Mouse (Mus musculus) midbrain, embryonic 14.5 days (tissue): ENCODE measurements at regions not wholly inside any gene's neighbourhood (a gene's known extent, or its start where the extent isn't known, plus 50 kb on each side); places are given as distances from the start of the nearest gene placed in this dataset.

Source experiments
- ATAC-seq: fragments of 200-750 bp; cut with Nextera tagmentation; 2 replicates; pipeline ENCODE4 v1.8.0; 2017; ENCODE audit warnings: moderate number of reproducible peaks, moderate library complexity; ENCODE audit not compliant: low FRiP score, low TSS enrichment
- DNase-seq: peaks from one replicate; pipeline ENCODE4 v3.0.0-alpha.2; 2015
- H3K27ac ChIP-seq: fragments of 300-500 bp; sonication (generic); replicated peaks from 2 replicates; pipeline ENCODE4 v1.5.1; 2014; ENCODE audit warnings: mild to moderate bottlenecking, low read depth, low read length, moderate library complexity
- H3K27me3 ChIP-seq: fragments of 300-500 bp; sonication (generic); 2 replicates; pipeline ENCODE4 v1.6.1; 2014; ENCODE audit warnings: low read length, control low read depth, mixed read lengths; ENCODE audit not compliant: control insufficient read depth, insufficient read depth
- H3K36me3 ChIP-seq: fragments of 300-500 bp; sonication (generic); 2 replicates; pipeline ENCODE4 v1.6.1; 2014; ENCODE audit warnings: low read length, control low read depth; ENCODE audit not compliant: control insufficient read depth, insufficient read depth
- H3K4me1 ChIP-seq: fragments of 300-500 bp; sonication (generic); 2 replicates; pipeline ENCODE4 v1.6.1; 2014; ENCODE audit warnings: mild to moderate bottlenecking, antibody characterized with exemption, low read length, control low read depth; ENCODE audit not compliant: control insufficient read depth, insufficient read depth
- H3K4me2 ChIP-seq: fragments of 300-500 bp; sonication (generic); 2 replicates; pipeline ENCODE4 v1.6.1; 2014; ENCODE audit warnings: mild to moderate bottlenecking, low read length, moderate library complexity
- H3K4me3 ChIP-seq: fragments of 300-500 bp; sonication (generic); replicated peaks from 2 replicates; pipeline ENCODE4 v1.5.1; 2014; ENCODE audit warnings: low read depth, low read length
- H3K9ac ChIP-seq: fragments of 300-500 bp; sonication (generic); replicated peaks from 2 replicates; pipeline ENCODE4 v1.6.1; 2014; ENCODE audit warnings: mild to moderate bottlenecking, low read length, moderate library complexity
- H3K9me3 ChIP-seq: fragments of 300-500 bp; sonication (generic); 2 replicates; pipeline ENCODE4 v1.6.1; 2016; ENCODE audit warnings: low read length, control low read depth, mixed read lengths; ENCODE audit not compliant: control insufficient read depth
- whole genome bisulfite sequencing: fragments of 180-500 bp; shearing (Covaris S2); extraction: QIAGEN DNeasy Blood & Tissue Kit; methylation state at CpG from one replicate; pipeline ENCODE4 v1.1.7; 2014; 5-methylcytosine and 5-hydroxymethylcytosine counted together

GRCm38 (mm10) chr8:28235562-28235961 lies 788.1 kb downstream of the Poteg start:
- Histone ChIP-seq H3K4me3 (no peak overlapping the region), H3K27ac (no peak overlapping the region), H3K9ac (no peak overlapping the region), H3K9me3 (no peaks in the 10 kb centered on the region), H3K27me3 (no peaks in the 10 kb centered on the region), H3K36me3 (no peaks in the 10 kb centered on the region), H3K4me2 (no peak overlapping the region), H3K4me1 (no peaks in the 10 kb centered on the region)
- WGBS, result 87% methylated on average over 5 of the region's 5 CpGs
- DNase-seq (no peak), ATAC-seq (no peak)

GRCm38 (mm10) chr8:28239411-28239810 lies 791.9 kb downstream of the Poteg start:
- H3K36me3 ChIP-seq, result no peaks in the 10 kb centered on the region
- WGBS, result 84% methylated on average over 7 of the region's 7 CpGs
- H3K27ac ChIP-seq, result no peak overlapping the region
- H3K4me3 ChIP-seq, result no peak overlapping the region
- H3K4me1 ChIP-seq, result no peaks in the 10 kb centered on the region
- no peak for ATAC-seq
- no peaks in the 10 kb centered on the region for H3K9me3 ChIP-seq
- H3K4me2 ChIP-seq, result no peak overlapping the region
- H3K27me3 ChIP-seq, result no peaks in the 10 kb centered on the region
- H3K9ac ChIP-seq, result no peak overlapping the region
- no peak for DNase-seq

- Histone ChIP-seq H3K4me3 (no peak overlapping the region), H3K27ac (no peak overlapping the region), H3K36me3 (no peaks in the 10 kb centered on the region), H3K9me3 (no peaks in the 10 kb centered on the region), H3K27me3 (no peaks in the 10 kb centered on the region), H3K4me2 (no peak overlapping the region), H3K9ac (no peak overlapping the region), H3K4me1 (0 out of 2 replicates have a peak, but pooled peaks cover 3% of the 10 kb centered on the region)
- WGBS, result 30% methylated on average over 9 of the region's 9 CpGs
- DNase-seq (peak; percentile 2), ATAC-seq (no peak)
These were observed 805.1 kb downstream of the Poteg start for GRCm38 (mm10) chr8:28252399-28253240.

- H3K4me2 ChIP-seq, result no peak overlapping the region
- H3K36me3 ChIP-seq, result no peaks in the 10 kb centered on the region
- H3K4me1 ChIP-seq, result no peaks in the 10 kb centered on the region
- no peak overlapping the region for H3K27ac ChIP-seq
- H3K27me3 ChIP-seq, result no peaks in the 10 kb centered on the region
- WGBS, result 85% methylated on average over 5 of the region's 5 CpGs
- H3K9me3 ChIP-seq, result no peaks in the 10 kb centered on the region
- H3K9ac ChIP-seq, result no peak overlapping the region
- no peak for ATAC-seq
- DNase-seq, result no peak
- no peak overlapping the region for H3K4me3 ChIP-seq
These were observed 819.8 kb downstream of the Poteg start for GRCm38 (mm10) chr8:28267277-28267676.

GRCm38 (mm10) chr8:28284257-28284656 lies 836.8 kb downstream of the Poteg start:
- WGBS, result 84% methylated on average over 2 of the region's 2 CpGs
- Histone ChIP-seq H3K4me3 (no peak overlapping the region), H3K9ac (no peak overlapping the region), H3K9me3 (no peaks in the 10 kb centered on the region), H3K4me1 (no peaks in the 10 kb centered on the region), H3K36me3 (no peaks in the 10 kb centered on the region), H3K4me2 (no peak overlapping the region), H3K27ac (no peak overlapping the region), H3K27me3 (no peaks in the 10 kb centered on the region)
- DNase-seq (no peak), ATAC-seq (no peak)

GRCm38 (mm10) chr8:28298896-28299793 lies 851.7 kb downstream of the Poteg start:
- Histone ChIP-seq H3K4me3 (no peak overlapping the region), H3K4me1 (no peaks in the 10 kb centered on the region), H3K36me3 (no peaks in the 10 kb centered on the region), H3K9ac (no peak overlapping the region), H3K4me2 (no peak overlapping the region), H3K9me3 (no peaks in the 10 kb centered on the region), H3K27ac (peak overlapping the region; percentile 38; the same call in 1 of the 2 replicates), H3K27me3 (no peaks in the 10 kb centered on the region)
- ATAC-seq, result no peak
- 69% methylated on average over 5 of the region's 5 CpGs for WGBS
- DNase-seq, result peak; percentile 72

GRCm38 (mm10) chr8:28317081-28317480 lies 869.6 kb downstream of the Poteg start:
- no peak overlapping the region for H3K27ac ChIP-seq
- 69% methylated on average over 1 of the region's 1 CpGs for WGBS
- no peak overlapping the region for H3K4me2 ChIP-seq
- no peak overlapping the region for H3K4me3 ChIP-seq
- H3K9me3 ChIP-seq, result no peaks in the 10 kb centered on the region
- no peaks in the 10 kb centered on the region for H3K36me3 ChIP-seq
- no peak overlapping the region for H3K9ac ChIP-seq
- DNase-seq, result no peak
- H3K4me1 ChIP-seq, result no peaks in the 10 kb centered on the region
- no peaks in the 10 kb centered on the region for H3K27me3 ChIP-seq
- ATAC-seq, result no peak

- Histone ChIP-seq H3K4me3 (no peak overlapping the region), H3K36me3 (no peaks in the 10 kb centered on the region), H3K4me2 (no peak overlapping the region), H3K4me1 (no peaks in the 10 kb centered on the region), H3K27ac (no peak overlapping the region), H3K9me3 (no peaks in the 10 kb centered on the region), H3K9ac (no peak overlapping the region), H3K27me3 (no peaks in the 10 kb centered on the region)
- ATAC-seq, result no peak
- DNase-seq, result no peak
- WGBS, result 91% methylated on average over 1 of the region's 1 CpGs
These were observed 885.9 kb downstream of the Poteg start for GRCm38 (mm10) chr8:28333388-28333787.
